ENCODE assay signal across 8 mouse cellular contexts in genomic region chr11:20913598-20914296, GRCm38 (mm10).
A peak's percentile ranks its signal among the peaks of the same experiment; 100 is the strongest.
DNase-seq lines count a peak whose midpoint lies in the region; ATAC-seq and TF ChIP-seq lines count a peak whose summit lies in the region.

No protein-coding gene starts in this region.

- no peaks in the 10 kb centered on the region; the same call in 1 of the 2 replicates for H3K4me1 ChIP-seq in embryonic fibroblast, embryonic 13.5 days (ENCODE audit: control insufficient read depth, insufficient read depth, low read length)
- peaks cover 17 to 21% of the 10 kb centered on the region in 2 experiments for H3K4me1 ChIP-seq in heart, embryonic 14.5 days (ENCODE audit: control insufficient read depth in 2 of 2, insufficient read depth in 2 of 2, low read length in 2 of 2)
- H3K4me1 ChIP-seq in kidney, postnatal 0 days (replicated peaks; ENCODE audit: insufficient read depth, low read length), result peaks cover 6% of the 10 kb centered on the region; the same call in 1 of the 2 replicates
- peaks cover 56% of the 10 kb centered on the region for H3K4me1 ChIP-seq in liver, embryonic 13.5 days (replicated peaks)

- H3K27me3 ChIP-seq in heart, embryonic 14.5 days (ENCODE audit: control insufficient read depth, insufficient read depth, low read length), result no peaks in the 10 kb centered on the region
- H3K27me3 ChIP-seq in kidney, postnatal 0 days (ENCODE audit: insufficient read depth, low read length), result no peaks in the 10 kb centered on the region
- no peaks in the 10 kb centered on the region for H3K27me3 ChIP-seq in liver, embryonic 13.5 days
- H3K27me3 ChIP-seq in splenic B cell, adult 2 months (ENCODE audit: control insufficient read depth, insufficient read depth, low read length, poor library complexity, severe bottlenecking), result no peaks in the 10 kb centered on the region

- WGBS in heart, embryonic 14.5 days, result 25% methylated on average over 8 of the region's 8 CpGs
- 21% methylated on average over 8 of the region's 8 CpGs for WGBS in kidney, postnatal 0 days
- WGBS in liver, embryonic 13.5 days (ENCODE audit: insufficient replicate concordance), result 17% methylated on average over 8 of the region's 8 CpGs

- ATAC-seq in CD4-positive, CD25-positive, alpha-beta regulatory T cell, adult 4 months, result peak; percentile 88
- no peak for ATAC-seq in heart, embryonic 14.5 days (ENCODE audit: insufficient number of reproducible peaks, insufficient read depth, low FRiP score, low read depth)
- no peak for ATAC-seq in kidney, postnatal 0 days (replicated peaks; ENCODE audit: low FRiP score, low read depth)
- no peak for ATAC-seq in liver, embryonic 13.5 days (ENCODE audit: low read depth)

- H3K9me3 ChIP-seq in heart, embryonic 14.5 days (ENCODE audit: control insufficient read depth, low read length), result no peaks in the 10 kb centered on the region
- H3K9me3 ChIP-seq in kidney, postnatal 0 days (replicated peaks; ENCODE audit: low read length), result no peaks in the 10 kb centered on the region
- H3K9me3 ChIP-seq in liver, embryonic 13.5 days (replicated peaks), result no peaks in the 10 kb centered on the region

- H3K4me3 ChIP-seq in embryonic fibroblast, embryonic 13.5 days (ENCODE audit: insufficient read depth, low read length), result no peak overlapping the region
- H3K4me3 ChIP-seq in heart, embryonic 14.5 days (ENCODE audit: control insufficient read depth in 1 of 2, insufficient read depth in 1 of 2, low read depth in 1 of 2, low read length in 2 of 2), result no peak overlapping the region
- H3K4me3 ChIP-seq in kidney, postnatal 0 days (replicated peaks; ENCODE audit: low read depth, low read length), result no peak overlapping the region
- no peak overlapping the region for H3K4me3 ChIP-seq in liver, embryonic 13.5 days (replicated peaks)

- H3K4me2 ChIP-seq in heart, embryonic 14.5 days (ENCODE audit: low read length), result no peak overlapping the region
- no peak overlapping the region for H3K4me2 ChIP-seq in kidney, postnatal 0 days (ENCODE audit: low read length)
- H3K4me2 ChIP-seq in liver, embryonic 13.5 days, result peak overlapping the region; percentile 57; the same call in 1 of the 2 replicates

- DNase-seq in brain, adult 2 months (ENCODE audit: low read depth, low spot score), result peak; percentile 92
- peak; percentile 94 for DNase-seq in kidney, postnatal 0 days (ENCODE audit: low spot score)
- DNase-seq in liver, embryonic 13.5 days, result peak; percentile 73
- DNase-seq in natural killer cell, adult 2 months (ENCODE audit: low spot score in 2 of 2), result peak; percentile 69 to 82
- peak; percentile 89 for DNase-seq in splenic B cell, adult 2 months (ENCODE audit: low read depth, low spot score)

- H3K27ac ChIP-seq in embryonic fibroblast, embryonic 13.5 days (ENCODE audit: insufficient read depth, low read length), result no peak overlapping the region
- no peak overlapping the region for H3K27ac ChIP-seq in heart, embryonic 14.5 days (replicated peaks in 1 of 2; ENCODE audit: control insufficient read depth in 1 of 2, insufficient read depth in 1 of 2, low read depth in 2 of 2, low read length in 2 of 2)
- H3K27ac ChIP-seq in kidney, postnatal 0 days, result peak overlapping the region; percentile 82; the same call in 1 of the 2 replicates
- H3K27ac ChIP-seq in liver, embryonic 13.5 days, result peak overlapping the region; percentile 98; the same call in 1 of the 2 replicates

- peak; percentile 84 for TF ChIP-seq CTCF in embryonic fibroblast, embryonic 13.5 days (IDR thresholded peaks at IDR 0.05; ENCODE audit: borderline replicate concordance, insufficient read depth, low read length)
- peak; percentile 100 for TF ChIP-seq CTCF in kidney, postnatal 0 days (IDR thresholded peaks at IDR 0.05; ENCODE audit: low read depth)

- TF ChIP-seq POLR2A in embryonic fibroblast, embryonic 13.5 days (IDR thresholded peaks at IDR 0.05; ENCODE audit: low read depth, low read length), result no peak

- no peaks in the 10 kb centered on the region for H3K36me3 ChIP-seq in heart, embryonic 14.5 days (ENCODE audit: control insufficient read depth, insufficient read depth, low read length)
- no peaks in the 10 kb centered on the region for H3K36me3 ChIP-seq in kidney, postnatal 0 days (ENCODE audit: insufficient read depth, low read length)
- no peaks in the 10 kb centered on the region for H3K36me3 ChIP-seq in liver, embryonic 13.5 days
- H3K36me3 ChIP-seq in splenic B cell, adult 2 months (ENCODE audit: control insufficient read depth, insufficient read depth, low read length, poor library complexity, severe bottlenecking), result no peaks in the 10 kb centered on the region

- H3K9ac ChIP-seq in heart, embryonic 14.5 days (ENCODE audit: low read length), result peak overlapping the region; percentile 13; the same call in 1 of the 2 replicates
- H3K9ac ChIP-seq in kidney, postnatal 0 days (ENCODE audit: low read depth, low read length), result no peak overlapping the region
- peak overlapping the region; percentile 76; the same call in 1 of the 2 replicates for H3K9ac ChIP-seq in liver, embryonic 13.5 days

Comparison
In these comparisons a context has a peak if more than half of its experiments do, and no peak if none do; other contexts are left out.
1. H3K27ac ChIP-seq: peak in kidney, postnatal 0 days (single experiment) and liver, embryonic 13.5 days (single experiment); none in embryonic fibroblast, embryonic 13.5 days (single experiment) and heart, embryonic 14.5 days (0 of 2).
2. Peak in every context shown above with its lines, with median percentiles within 50 percentile points of each other: DNase-seq.